Mouse (Mus musculus): ENCODE measurements around the gene Gnai1.

Gene Gnai1

DNA sequence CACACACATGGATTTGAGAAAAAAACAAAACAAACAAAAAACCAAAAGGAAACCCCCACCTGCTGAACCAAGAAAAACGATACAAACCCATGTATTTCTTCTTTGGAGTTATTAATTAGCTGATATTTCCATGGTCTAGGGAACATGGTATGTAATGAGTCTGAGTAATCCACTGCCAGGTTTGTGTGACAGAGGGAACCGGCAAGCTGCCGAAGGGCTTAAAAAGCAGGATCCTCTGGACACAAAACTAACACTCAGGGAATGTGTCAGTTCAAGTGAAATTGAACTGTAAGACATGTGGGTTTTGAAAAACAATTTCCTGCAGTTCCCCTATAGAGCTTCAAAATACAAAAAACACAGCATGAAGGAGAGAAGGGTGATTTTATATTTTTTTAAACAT is 72.1 kb downstream of the Gnai1 start:
- no peak for DNase-seq (ENCODE audit: low read depth)

DNA sequence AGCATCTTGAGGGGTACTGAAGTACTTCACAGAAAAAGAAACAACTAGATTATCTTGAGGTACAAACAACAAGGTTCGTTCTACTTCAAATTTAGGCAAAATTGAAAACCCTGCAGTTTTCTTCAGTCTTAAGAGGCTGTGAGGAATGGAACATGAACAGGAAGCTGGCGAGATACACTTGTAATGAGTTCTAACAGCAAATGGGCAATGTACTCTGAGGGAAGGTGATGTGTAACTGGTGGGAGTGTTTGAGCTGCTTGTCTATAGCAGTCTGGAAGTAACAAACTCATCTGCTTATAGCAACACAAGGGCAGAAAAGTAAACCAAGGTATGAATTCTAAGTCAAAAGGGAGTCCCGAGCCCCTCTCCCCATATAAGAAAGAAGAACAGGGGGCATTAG is 78.1 kb downstream of the Gnai1 start:
- no peak for DNase-seq (ENCODE audit: low read depth)

DNA sequence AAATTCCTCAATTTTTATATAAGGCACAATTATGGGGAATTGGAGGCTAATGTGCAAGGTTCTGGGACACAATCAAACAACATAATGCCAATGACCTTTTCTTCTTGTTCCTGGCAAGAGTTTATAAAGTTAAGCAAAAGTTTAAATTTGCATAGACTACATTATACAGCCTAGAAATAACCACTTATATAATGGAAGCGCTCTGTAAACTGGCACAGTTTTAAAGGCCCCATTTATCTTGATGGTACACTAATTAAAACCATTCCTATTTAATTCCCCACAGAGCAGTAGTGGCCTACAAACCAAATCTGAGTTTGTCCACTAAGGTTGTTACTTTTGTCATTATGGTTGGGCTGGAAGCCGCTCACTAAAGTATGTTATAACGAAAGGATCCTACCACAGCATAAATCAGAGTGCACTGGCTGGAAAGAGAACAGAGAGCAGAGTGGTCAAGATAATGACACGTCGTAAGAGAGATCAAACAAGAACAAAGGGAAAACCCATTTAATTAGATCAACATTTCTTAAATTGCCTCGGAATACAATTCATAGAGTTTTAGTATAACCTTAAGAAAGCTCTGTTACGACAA is 85.7 kb downstream of the Gnai1 start:
- DNase-seq (ENCODE audit: low read depth), result no peak

DNA sequence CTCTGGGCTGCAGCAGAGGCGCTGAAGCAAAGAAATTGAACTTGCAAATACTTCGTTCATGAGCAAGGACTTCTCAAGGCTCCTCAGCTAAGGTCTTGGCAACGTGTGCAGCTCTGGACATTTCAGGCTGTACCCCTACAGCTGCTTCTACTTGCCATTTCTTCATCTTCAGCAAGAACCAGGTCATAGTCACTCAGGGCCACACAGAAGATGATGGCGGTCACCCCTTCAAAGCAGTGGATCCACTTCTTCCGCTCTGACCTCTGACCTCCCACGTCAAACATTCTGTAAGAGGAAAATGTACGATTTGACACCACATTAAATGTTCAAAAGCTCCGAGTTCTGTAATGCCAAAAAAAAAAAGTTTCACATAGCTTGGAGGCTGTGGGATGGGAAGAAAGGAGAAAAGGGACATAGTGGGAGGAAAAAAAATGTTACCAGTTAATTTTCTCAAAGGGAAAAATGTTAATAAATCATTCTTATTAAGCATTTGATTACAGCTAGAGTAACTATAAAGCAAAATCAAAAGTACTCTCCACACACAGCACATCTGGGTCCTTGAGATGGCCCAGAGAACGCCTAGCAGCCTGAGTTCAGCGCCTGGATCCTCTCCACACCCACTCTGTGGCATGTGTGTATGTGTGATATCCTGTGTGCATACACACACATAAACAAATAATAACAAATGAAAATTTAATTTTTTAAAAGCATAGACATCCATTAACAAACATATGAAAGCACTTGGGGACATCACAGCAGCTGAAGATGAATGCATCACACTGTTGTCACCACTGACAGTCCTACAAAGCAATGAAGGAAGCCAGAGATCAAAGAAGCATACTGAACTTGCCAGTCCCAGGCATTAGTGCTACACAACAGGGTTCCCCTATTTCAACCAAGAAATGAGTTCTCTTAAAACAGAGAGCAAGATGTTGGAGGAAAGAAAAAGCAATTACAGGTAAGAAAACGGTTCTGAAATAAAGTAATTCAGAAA is 86.6 kb downstream of the Gnai1 start:
- DNase-seq (ENCODE audit: low read depth), result no peak

DNA sequence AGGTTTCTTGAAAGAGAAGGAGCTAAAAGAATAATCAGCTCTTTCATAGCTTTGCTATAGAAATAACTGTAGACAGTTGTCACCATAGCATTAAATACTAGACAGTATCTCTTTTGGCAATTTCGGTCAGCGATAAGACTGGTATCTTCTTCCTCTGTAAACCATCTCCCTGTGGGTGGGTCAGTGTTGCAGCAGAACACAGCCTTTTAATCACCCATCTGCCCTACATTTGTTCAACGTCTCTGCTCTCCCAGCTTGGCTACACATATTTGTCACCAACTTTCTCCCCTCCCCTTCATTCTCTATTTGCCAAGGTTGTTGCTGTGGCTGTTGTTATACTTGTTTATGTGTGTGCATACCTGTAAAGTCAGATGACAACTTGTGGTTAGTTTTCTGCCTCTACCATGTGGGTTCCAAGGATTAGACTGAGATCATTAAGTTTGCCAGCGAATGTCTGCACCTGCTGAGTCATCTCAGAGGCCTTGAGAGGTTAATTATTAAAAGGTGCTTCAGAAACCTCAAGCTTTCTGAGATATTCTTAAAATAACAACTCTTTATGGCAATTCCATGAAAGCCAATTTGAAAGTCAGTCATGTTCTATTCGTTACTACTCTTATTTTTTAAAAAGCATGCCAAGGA is 109.7 kb downstream of the Gnai1 start:
- DNase-seq (ENCODE audit: low read depth), result no peak

DNA sequence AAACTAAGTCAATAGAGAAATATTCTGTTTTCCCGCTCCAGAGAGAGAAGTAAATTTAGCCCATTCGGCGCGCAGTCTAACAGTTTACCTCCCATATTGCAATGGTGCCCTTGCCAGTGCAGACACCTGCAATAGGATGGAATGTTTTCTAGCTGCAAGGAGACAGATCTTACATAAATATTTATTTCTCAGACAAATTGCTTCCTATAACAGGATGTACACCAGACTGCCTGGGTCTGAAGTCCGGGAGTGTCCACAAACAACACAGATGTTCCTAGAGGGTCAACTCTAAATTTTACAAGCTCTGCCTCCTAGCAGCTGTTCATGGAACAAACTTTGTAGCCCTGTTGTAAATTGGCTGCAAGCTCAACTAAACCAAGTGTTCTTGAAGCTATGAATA is 111.0 kb downstream of the Gnai1 start:
- DNase-seq (ENCODE audit: low read depth), result no peak

DNA sequence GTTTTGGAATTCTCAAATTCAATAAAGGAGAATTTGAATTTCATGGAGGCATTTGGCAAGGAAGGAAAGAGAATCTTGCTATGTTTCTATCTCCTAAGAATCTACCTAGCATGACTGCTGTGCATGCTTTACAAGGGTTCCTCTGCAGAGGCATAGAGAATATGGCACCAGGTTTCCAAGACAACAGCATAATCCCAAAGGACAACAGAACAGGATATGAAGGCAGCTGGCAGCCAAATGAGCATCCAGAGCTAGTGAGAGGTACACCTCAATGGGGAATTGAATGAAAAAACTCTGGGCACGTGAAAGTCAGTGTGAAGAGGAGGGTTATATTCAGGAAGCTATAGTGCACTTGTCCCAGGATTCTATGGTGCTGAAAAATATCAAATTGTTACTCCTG is 130.8 kb downstream of the Gnai1 start:
- DNase-seq (ENCODE audit: low read depth), result no peak

DNA sequence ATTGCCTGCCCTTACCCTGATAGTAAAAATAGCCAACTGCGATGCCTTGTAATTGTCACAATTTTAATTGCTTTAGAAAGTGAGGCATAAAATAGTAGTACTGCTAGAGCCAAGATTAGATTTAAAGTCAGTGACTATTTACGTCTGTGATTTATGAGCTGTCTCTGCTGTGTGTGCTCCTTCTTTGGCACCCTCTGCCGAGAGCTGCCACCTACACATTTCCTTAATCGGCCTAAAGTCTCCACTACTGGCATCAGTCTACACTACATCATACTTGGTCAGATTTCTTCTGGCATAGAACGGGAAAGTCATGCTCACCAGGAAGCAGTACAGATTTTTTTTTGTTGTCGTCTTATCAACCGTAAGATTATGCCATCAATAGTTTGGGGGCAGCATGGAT is 131.3 kb downstream of the Gnai1 start:
- no peak for DNase-seq (ENCODE audit: low read depth)

DNA sequence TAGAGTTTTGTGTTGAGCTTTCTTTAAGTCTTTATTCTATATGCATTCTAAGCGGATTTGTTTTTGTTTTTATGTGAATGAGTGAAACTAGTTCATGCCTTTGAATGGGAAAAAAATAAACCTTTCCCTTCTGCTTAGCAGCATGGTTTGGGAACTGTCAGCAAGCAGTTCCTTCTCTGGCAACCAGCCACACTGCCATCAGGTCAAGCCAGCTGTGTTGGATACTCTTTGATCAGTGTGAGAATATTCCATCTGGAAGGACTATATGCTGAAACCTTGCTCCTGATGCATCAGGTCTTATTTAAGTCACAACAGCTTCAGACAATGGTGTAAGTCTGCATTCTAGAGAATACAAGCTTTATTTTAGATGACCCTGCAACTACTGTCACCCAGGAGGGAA is 139.3 kb downstream of the Gnai1 start:
- DNase-seq (ENCODE audit: low read depth), result no peak

DNA sequence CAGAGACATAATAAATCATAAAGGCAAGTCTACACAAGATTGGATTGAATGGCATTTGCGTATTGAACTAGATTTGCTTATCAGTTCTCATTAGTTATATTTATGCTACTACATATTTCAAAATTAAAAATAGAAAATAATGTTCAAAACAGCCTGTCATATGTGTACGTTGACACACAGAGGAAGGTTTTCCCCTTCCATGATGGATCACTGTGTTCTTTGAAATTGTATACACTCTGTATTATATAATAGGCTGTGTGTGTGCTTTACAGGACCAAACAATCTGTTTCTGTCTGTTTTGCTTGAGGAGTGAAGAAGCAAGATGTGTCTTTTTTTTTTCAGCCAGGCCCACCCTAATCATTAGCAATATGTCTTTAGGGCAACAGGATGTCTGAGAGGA is 141.9 kb downstream of the Gnai1 start:
- DNase-seq (ENCODE audit: low read depth), result no peak

DNA sequence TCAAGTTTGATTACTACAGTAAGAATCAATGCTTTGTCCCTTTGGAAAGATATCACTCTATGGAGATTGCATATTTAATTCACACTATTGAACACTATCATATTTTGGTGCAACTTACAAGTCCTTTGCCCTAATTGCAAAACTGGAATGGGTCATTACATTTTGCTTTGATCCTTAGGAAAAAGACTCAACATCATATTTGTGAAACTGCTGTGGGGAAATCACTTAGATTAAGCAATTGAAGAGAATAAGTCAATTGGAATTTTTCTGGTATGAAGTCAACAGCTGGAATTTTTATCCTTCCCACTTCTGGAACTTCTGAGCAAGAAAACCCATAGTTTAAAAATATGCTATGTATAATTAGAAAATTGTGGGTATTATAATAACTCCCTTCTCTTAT is 142.3 kb downstream of the Gnai1 start:
- DNase-seq (ENCODE audit: low read depth), result no peak

Data from naive thymus-derived CD4-positive, alpha-beta T cell, adult 2 months (primary cell).